Mouse (Mus musculus) forebrain, embryonic 14.5 days (tissue): ENCODE measurements around the gene Cflar. TPM values are rescaled to one million over a fixed set of nuclear protein-coding genes. Genes with fewer than 3 reads are reported as not detected.
A peak's percentile ranks its signal among the peaks of the same experiment; 100 is the strongest.

Source experiments
- ATAC-seq: fragments of 200-750 bp; cut with Nextera tagmentation; 2 replicates; pipeline ENCODE4 v1.8.0; 2017; ENCODE audit warnings: mild to moderate bottlenecking, moderate library complexity
- DNase-seq: peaks from one replicate; pipeline ENCODE4 v3.0.0-alpha.2; 2015; ENCODE audit warnings: low spot score
- H3K27ac ChIP-seq: fragments of 300-500 bp; sonication (generic); 2 replicates; pipeline ENCODE4 v1.5.1; 2014; ENCODE audit warnings: low read depth, mild to moderate bottlenecking, control low read depth, low read length, moderate library complexity
- H3K27me3 ChIP-seq: fragments of 300-500 bp; sonication (generic); replicated peaks from 2 replicates; pipeline ENCODE4 v1.6.1; 2014; ENCODE audit warnings: low read length, control low read depth, mixed read lengths; ENCODE audit not compliant: control insufficient read depth, insufficient read depth
- H3K36me3 ChIP-seq: fragments of 300-500 bp; sonication (generic); 2 replicates; pipeline ENCODE4 v1.6.1; 2014; ENCODE audit warnings: low read length, control low read depth; ENCODE audit not compliant: control insufficient read depth, insufficient read depth
- H3K4me1 ChIP-seq: fragments of 300-500 bp; sonication (generic); 2 replicates; pipeline ENCODE4 v1.6.1; 2014; ENCODE audit warnings: antibody characterized with exemption, low read length, control low read depth; ENCODE audit not compliant: control insufficient read depth, insufficient read depth
- H3K4me2 ChIP-seq: fragments of 300-500 bp; sonication (generic); 2 replicates; pipeline ENCODE4 v1.6.1; 2014; ENCODE audit warnings: mild to moderate bottlenecking, control low read depth, low read length
- H3K4me3 ChIP-seq: fragments of 300-500 bp; sonication (generic); 2 replicates; pipeline ENCODE4 v1.5.1; 2014; ENCODE audit warnings: low read depth, low read length, control low read depth
- H3K9ac ChIP-seq: fragments of 300-500 bp; sonication (generic); 2 replicates; pipeline ENCODE4 v1.6.1; 2014; ENCODE audit warnings: mild to moderate bottlenecking, low read length, control low read depth, moderate library complexity
- H3K9me3 ChIP-seq: fragments of 300-500 bp; sonication (generic); replicated peaks from 2 replicates; pipeline ENCODE4 v1.6.1; 2016; ENCODE audit warnings: low read length, control low read depth, mixed read lengths; ENCODE audit not compliant: control insufficient read depth
- WGBS: fragments of 180-500 bp; shearing (Covaris S2); extraction: QIAGEN DNeasy Blood & Tissue Kit; methylation state at CpG from one replicate; pipeline ENCODE4 v1.1.7; 2014; 5-methylcytosine and 5-hydroxymethylcytosine counted together
- polyA plus RNA-seq: library from polyadenylated mRNA; unstranded; fragments of >200 nt; fragmentation: Nextera tagmentation; extraction: Ambion mirVana; gene quantifications from 2 replicates; pipeline ENCODE4 v1.2.1, GENCODE M21; 2014

Cflar gene
- polyA plus RNA-seq, 1 experiment from 2014 or later = 18.7 TPM

DNA sequence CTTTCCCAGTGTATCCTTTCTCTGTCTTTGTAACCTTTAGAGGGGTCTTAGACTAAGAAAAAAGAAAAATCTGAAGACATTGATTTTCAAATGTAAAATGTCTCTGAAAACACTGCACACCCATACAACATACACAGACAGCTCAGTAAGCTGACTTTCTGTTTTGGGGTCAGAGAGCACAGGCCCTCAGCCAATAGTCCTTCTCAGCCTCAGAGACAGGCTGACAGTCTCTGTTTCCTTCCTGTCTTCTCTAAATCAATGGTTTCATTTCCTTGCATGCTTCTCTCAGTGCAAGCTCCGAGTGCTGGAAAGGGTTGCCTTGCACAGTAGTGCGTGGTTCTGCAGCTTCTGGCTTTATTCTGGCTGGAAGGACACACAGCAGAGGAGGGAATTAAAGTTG lies 62.6 kb downstream of the Cflar start:
- no peaks in the 10 kb centered on the region for H3K9me3 ChIP-seq
- DNase-seq = no peak
- WGBS = 79% methylated on average over 2 of the region's 2 CpGs
- H3K9ac ChIP-seq = no peak overlapping the region
- no peak overlapping the region for H3K27ac ChIP-seq
- H3K36me3 ChIP-seq = no peaks in the 10 kb centered on the region
- H3K4me3 ChIP-seq = no peak overlapping the region
- no peak overlapping the region for H3K4me2 ChIP-seq
- no peaks in the 10 kb centered on the region for H3K4me1 ChIP-seq
- ATAC-seq = no peak
- no peaks in the 10 kb centered on the region for H3K27me3 ChIP-seq

DNA sequence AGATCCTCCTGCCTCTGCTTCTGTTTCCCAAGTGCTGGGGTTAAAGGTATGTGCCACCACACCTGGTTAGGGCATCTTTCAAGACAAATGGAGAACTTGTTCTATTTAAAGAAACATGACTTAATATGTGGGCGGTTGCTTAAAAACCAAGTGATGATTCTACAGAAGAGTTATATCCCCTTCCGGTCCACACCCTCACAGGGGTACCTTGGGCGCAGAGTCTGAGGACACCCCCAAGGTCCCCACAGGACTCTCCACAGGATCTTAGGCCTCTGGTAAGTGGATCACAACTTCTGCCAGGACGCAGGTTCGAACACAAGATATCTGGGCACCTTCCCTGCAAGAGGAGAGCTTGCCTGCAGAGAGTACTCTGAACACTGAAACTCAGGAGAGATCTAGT lies 64.1 kb downstream of the Cflar start:
- Histone ChIP-seq H3K36me3 (no peaks in the 10 kb centered on the region), H3K27me3 (no peaks in the 10 kb centered on the region), H3K4me3 (no peak overlapping the region), H3K9me3 (no peaks in the 10 kb centered on the region), H3K4me2 (no peak overlapping the region), H3K4me1 (no peaks in the 10 kb centered on the region), H3K9ac (no peak overlapping the region), H3K27ac (no peak overlapping the region)
- WGBS = 94% methylated on average over 5 of the region's 5 CpGs
- DNase-seq (no peak), ATAC-seq (no peak)

DNA sequence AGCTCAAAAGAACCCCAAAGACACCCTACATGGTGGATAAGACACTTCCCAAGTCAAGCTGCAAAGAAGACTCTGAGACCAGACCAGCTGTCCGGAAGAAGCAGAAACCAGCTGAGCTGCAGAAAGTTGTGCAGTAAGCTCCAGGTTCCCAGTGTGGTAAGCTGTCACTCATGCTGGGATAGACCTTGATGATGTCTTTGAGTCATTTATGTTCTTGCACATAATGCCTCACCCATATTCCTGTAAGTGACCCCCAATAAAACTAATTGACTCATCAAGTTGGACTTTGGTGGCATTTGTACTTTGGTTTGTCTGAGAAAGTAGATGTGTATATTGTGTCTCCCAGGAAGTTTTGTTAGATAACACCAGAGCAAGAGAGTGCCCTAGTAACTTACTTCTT lies 66.3 kb downstream of the Cflar start:
- 100% methylated on average over 1 of the region's 1 CpGs for WGBS
- no peak overlapping the region for H3K9ac ChIP-seq
- no peaks in the 10 kb centered on the region for H3K27me3 ChIP-seq
- DNase-seq (no peak), ATAC-seq (no peak)
- H3K9me3 ChIP-seq = no peaks in the 10 kb centered on the region
- no peak overlapping the region for H3K27ac ChIP-seq
- H3K36me3 ChIP-seq = no peaks in the 10 kb centered on the region
- no peaks in the 10 kb centered on the region for H3K4me1 ChIP-seq
- no peak overlapping the region for H3K4me3 ChIP-seq
- no peak overlapping the region for H3K4me2 ChIP-seq

DNA sequence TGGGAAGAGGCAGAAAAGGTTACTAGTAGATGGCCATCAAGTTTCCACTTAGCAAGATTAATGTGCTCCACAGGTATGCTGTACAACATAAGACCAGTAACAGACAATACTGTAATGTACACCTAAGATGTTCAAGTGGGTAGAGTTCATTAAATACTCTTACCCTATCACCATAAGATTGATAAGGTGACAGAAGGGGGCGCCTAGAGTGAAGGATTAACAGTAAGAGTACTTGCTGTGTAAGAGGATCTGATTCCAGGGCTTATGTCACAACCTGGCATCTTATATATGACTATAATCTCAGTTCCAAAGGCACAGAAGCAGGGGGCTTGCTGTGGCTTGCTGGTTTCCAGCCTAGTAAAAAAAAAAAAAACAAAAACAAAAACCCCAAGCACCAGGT lies 66.9 kb downstream of the Cflar start:
- no peak overlapping the region for H3K27ac ChIP-seq
- H3K27me3 ChIP-seq = no peaks in the 10 kb centered on the region
- H3K4me1 ChIP-seq = no peaks in the 10 kb centered on the region
- 15% methylated on average over 1 of the region's 1 CpGs for WGBS
- H3K4me2 ChIP-seq = no peak overlapping the region
- DNase-seq (no peak), ATAC-seq (no peak)
- H3K9me3 ChIP-seq = no peaks in the 10 kb centered on the region
- H3K4me3 ChIP-seq = no peak overlapping the region
- H3K9ac ChIP-seq = no peak overlapping the region
- no peaks in the 10 kb centered on the region for H3K36me3 ChIP-seq

DNA sequence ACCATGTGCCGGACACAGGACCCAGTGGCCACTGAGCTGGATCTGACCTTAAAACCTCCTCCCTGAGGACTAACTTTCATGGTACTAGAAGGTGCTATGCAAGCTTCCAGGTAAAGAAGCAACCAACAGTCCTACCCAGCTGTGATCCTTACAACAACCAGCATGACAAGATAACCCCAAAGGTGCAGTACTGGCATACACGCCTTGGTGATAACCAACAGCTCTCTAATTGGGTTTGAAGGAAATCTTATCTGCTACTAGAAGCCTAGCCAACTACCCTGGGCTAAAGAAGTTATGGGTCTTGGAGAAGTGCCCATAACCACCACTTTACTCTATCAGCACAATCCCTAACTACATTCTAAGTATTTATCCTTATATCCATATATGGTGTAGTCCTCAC lies 75.0 kb downstream of the Cflar start:
- H3K27ac ChIP-seq = no peak overlapping the region
- H3K4me2 ChIP-seq = no peak overlapping the region
- 95% methylated on average over 2 of the region's 2 CpGs for WGBS
- no peak for DNase-seq
- no peak for ATAC-seq
- H3K9ac ChIP-seq = no peak overlapping the region
- no peaks in the 10 kb centered on the region for H3K9me3 ChIP-seq
- H3K4me1 ChIP-seq = no peaks in the 10 kb centered on the region
- H3K27me3 ChIP-seq = no peaks in the 10 kb centered on the region
- no peak overlapping the region for H3K4me3 ChIP-seq
- no peaks in the 10 kb centered on the region for H3K36me3 ChIP-seq

DNA sequence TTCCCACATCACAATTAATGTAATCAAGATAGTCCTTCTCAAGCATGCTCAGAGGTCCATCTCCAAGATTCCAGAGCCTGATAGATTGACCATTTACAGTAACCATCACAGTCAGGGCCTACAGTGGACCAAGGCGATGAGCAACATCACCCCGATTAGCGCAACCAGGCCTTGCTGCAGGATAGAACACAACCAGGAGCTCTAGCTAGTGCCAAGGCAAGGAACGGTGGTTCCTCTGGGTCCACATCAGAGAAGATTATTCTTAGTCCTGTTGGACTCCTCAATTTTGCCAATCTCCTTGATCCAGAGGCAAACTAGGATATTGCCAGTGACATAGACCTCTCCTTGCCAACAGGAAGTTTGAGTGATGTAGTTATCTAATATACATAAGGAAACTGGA lies 77.1 kb downstream of the Cflar start:
- H3K4me2 ChIP-seq = no peak overlapping the region
- 92% methylated on average over 4 of the region's 4 CpGs for WGBS
- H3K4me1 ChIP-seq = no peaks in the 10 kb centered on the region
- no peaks in the 10 kb centered on the region for H3K36me3 ChIP-seq
- H3K9me3 ChIP-seq = no peaks in the 10 kb centered on the region
- no peak overlapping the region for H3K27ac ChIP-seq
- H3K4me3 ChIP-seq = no peak overlapping the region
- no peak overlapping the region for H3K9ac ChIP-seq
- ATAC-seq = no peak
- no peak for DNase-seq
- no peaks in the 10 kb centered on the region for H3K27me3 ChIP-seq

DNA sequence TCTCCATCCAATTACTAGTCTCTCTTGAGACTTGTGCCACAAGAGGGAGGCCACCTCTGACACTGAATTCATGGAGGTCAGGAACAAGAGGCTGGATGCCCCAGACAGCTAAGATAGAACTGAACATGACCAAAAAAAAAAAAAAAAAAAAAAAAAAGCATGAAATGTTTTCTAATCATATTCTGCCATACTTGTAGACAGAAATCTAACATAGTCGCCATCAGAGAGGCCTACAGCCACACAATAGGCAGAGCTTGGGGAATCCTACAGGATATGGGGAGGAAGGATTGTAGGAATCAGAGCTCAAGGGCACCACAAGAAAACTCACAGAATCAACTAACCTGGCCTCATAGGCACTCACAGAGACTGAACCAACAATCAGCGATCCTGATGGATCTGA lies 83.4 kb downstream of the Cflar start:
- no peak for ATAC-seq
- 57% methylated on average over 2 of the region's 2 CpGs for WGBS
- Histone ChIP-seq H3K9ac (no peak overlapping the region), H3K27ac (no peak overlapping the region), H3K36me3 (no peaks in the 10 kb centered on the region), H3K9me3 (no peaks in the 10 kb centered on the region), H3K4me3 (no peak overlapping the region), H3K27me3 (no peaks in the 10 kb centered on the region), H3K4me1 (no peaks in the 10 kb centered on the region), H3K4me2 (no peak overlapping the region)
- DNase-seq = no peak

DNA sequence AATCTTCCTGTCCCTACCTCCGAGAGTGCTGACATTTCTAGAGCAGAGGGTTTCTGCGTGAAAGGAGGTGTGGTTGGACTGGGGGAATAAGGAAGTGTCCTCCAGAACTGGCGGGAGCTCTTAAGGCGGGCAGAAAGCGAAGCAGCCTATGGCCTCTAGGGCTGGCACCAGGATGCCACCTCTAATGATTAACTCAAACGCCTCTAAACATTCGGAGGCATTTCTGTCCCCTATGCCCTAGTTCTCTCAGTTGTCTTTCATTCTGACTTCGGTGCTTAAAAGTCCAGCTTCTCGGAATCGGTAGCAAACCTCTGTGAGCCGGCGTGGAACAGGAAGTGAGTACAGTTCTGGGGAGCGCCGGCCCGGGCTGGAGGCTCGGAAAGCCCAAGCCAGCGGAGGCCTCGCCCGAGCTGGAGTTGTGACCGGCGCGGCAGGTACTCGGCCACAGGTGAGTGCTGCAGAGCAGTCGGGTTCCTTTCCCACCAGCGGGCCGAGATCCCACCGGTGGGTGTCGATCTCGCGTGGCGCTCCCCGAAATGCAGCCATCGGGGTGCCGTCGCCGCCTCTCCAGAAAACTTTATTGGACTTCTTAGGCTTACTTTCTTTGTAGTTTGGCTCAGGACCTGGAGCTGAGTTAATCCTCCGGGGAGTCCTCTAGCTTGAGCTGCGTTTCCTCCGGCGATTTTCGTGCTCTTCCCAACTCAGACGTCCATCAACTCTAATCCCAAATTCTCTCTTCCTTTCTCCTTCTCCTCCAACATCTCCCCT lies 84.2 kb downstream of the Cflar start, which contains the start of gene Casp8:
TSS of gene Casp8 (plus strand) at position 84 of the 768 bp plus-strand sequence.
- Histone ChIP-seq H3K4me3 (peak within 1 kb of the TSS; percentile 40), H3K9ac (peak within 1 kb of the TSS; percentile 68), H3K4me2 (peak within 1 kb of the TSS; percentile 76), H3K9me3 (no peaks in the 10 kb centered on the region), H3K27ac (no peak within 1 kb of the TSS), H3K4me1 (no peaks in the 10 kb centered on the region), H3K36me3 (no peaks in the 10 kb centered on the region), H3K27me3 (no peaks in the 10 kb centered on the region)
- DNase-seq (peak; percentile 22), ATAC-seq (peak; percentile 52; the same call in 1 of the 2 replicates)
- WGBS = 1% methylated on average over 42 of the region's 42 CpGs

DNA sequence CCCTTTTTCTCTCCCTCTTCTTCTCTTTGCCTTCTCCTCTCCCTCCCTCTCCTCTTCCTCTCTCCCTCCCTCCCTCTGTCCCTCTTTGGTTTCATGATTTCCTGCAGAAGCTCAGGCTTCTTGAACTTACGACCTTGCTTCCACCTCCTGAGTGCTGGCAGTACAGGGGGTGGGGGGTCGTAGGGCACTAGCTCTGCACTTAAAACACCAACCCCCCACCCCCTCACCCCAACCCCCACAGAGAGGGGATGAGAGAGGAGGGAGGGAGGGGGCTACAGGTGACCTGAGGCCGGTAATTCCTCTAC lies 84.7 kb downstream of the Cflar start:
- Histone ChIP-seq H3K9me3 (no peaks in the 10 kb centered on the region), H3K27ac (no peak overlapping the region), H3K4me3 (peak overlapping the region; percentile 40), H3K27me3 (no peaks in the 10 kb centered on the region), H3K4me1 (no peaks in the 10 kb centered on the region), H3K36me3 (no peaks in the 10 kb centered on the region), H3K4me2 (peak overlapping the region; percentile 76), H3K9ac (peak overlapping the region; percentile 68; the same call in 1 of the 2 replicates)
- ATAC-seq = no peak
- WGBS = 8% methylated on average over 3 of the region's 3 CpGs
- no peak for DNase-seq
